Comparison of ENCODE assay signal across 17 mouse cellular contexts in genomic region chr4:136740963-136741362, GRCm38 (mm10).
DNase-seq lines count a peak whose midpoint lies in the region; ATAC-seq and TF ChIP-seq lines count a peak whose summit lies in the region.
"Had no signal": no experiment of that assay in that cellular context is flagged by ENCODE, and none has a peak within 500 bp of the region (broad histone marks: within the 10 kb centered on the region; RNA-seq: fewer than 3 reads in every experiment).

No protein-coding gene starts in this region.

- peak; percentile 17; the same call in 1 of the 2 replicates for TF ChIP-seq CTCF in heart, postnatal 0 days (IDR thresholded peaks at IDR 0.05; ENCODE audit: low read depth)

- H3K27ac ChIP-seq in heart, embryonic 10.5 days: no peak overlapping the region
- no peak overlapping the region for H3K27ac ChIP-seq in kidney, embryonic 16.5 days (ENCODE audit: low read length)
- 0 out of 2 replicates have a peak overlapping the region, but pooled peaks have one; percentile 36 for H3K27ac ChIP-seq in heart, postnatal 0 days (ENCODE audit: low read depth)
- H3K27ac ChIP-seq: forebrain, embryonic 13.5 days; liver, embryonic 12.5 days; stomach, postnatal 0 days had no signal

- no peak overlapping the region for H3K9ac ChIP-seq in kidney, embryonic 16.5 days (replicated peaks; ENCODE audit: low read length)
- H3K9ac ChIP-seq in heart, postnatal 0 days (replicated peaks; ENCODE audit: low read depth, low read length): no peak overlapping the region
- H3K9ac ChIP-seq: embryonic facial prominence, embryonic 15.5 days; forebrain, embryonic 13.5 days; liver, embryonic 12.5 days; neural tube, embryonic 12.5 days had no signal

- peaks cover 62% of the 10 kb centered on the region for H3K4me1 ChIP-seq in heart, embryonic 10.5 days
- H3K4me1 ChIP-seq in kidney, embryonic 16.5 days (ENCODE audit: insufficient read depth, low read length): peaks cover 62% of the 10 kb centered on the region
- H3K4me1 ChIP-seq in heart, postnatal 0 days (ENCODE audit: control insufficient read depth, insufficient read depth): peaks cover 27% of the 10 kb centered on the region

- no peaks in the 10 kb centered on the region for H3K9me3 ChIP-seq in heart, embryonic 10.5 days
- no peaks in the 10 kb centered on the region for H3K9me3 ChIP-seq in kidney, embryonic 16.5 days (ENCODE audit: low read length)
- H3K9me3 ChIP-seq in heart, postnatal 0 days (replicated peaks; ENCODE audit: control insufficient read depth, low read length): no peaks in the 10 kb centered on the region
- H3K9me3 ChIP-seq: embryonic facial prominence, embryonic 15.5 days; forebrain, embryonic 13.5 days; G1E; liver, embryonic 12.5 days; neural tube, embryonic 12.5 days had no signal

- WGBS in heart, embryonic 10.5 days: 76% methylated on average over 5 of the region's 5 CpGs
- WGBS in kidney, embryonic 16.5 days: 81% methylated on average over 5 of the region's 5 CpGs
- 36% methylated on average over 5 of the region's 5 CpGs for WGBS in heart, postnatal 0 days

- peak; percentile 68; the same call in 1 of the 2 replicates for TF ChIP-seq EP300 in heart, postnatal 0 days (IDR thresholded peaks at IDR 0.05; ENCODE audit: low read depth)

- no peaks in the 10 kb centered on the region for H3K36me3 ChIP-seq in heart, embryonic 10.5 days
- H3K36me3 ChIP-seq in kidney, embryonic 16.5 days (ENCODE audit: insufficient read depth, low read length): no peaks in the 10 kb centered on the region
- no peaks in the 10 kb centered on the region for H3K36me3 ChIP-seq in heart, postnatal 0 days (replicated peaks; ENCODE audit: control insufficient read depth, insufficient read depth, low read length)
- H3K36me3 ChIP-seq: embryonic facial prominence, embryonic 15.5 days; G1E; liver, embryonic 12.5 days; neural tube, embryonic 12.5 days had no signal

- peaks cover 53% of the 10 kb centered on the region for H3K27me3 ChIP-seq in heart, embryonic 10.5 days (ENCODE audit: insufficient read depth, poor library complexity, severe bottlenecking)
- H3K27me3 ChIP-seq in kidney, embryonic 16.5 days (ENCODE audit: insufficient read depth, low read length): no peaks in the 10 kb centered on the region
- peaks cover 7% of the 10 kb centered on the region for H3K27me3 ChIP-seq in heart, postnatal 0 days (ENCODE audit: control insufficient read depth, insufficient read depth, low read length)
- H3K27me3 ChIP-seq: embryonic facial prominence, embryonic 15.5 days; liver, embryonic 12.5 days; neural tube, embryonic 12.5 days had no signal

- no peak overlapping the region for H3K4me2 ChIP-seq in kidney, embryonic 16.5 days (replicated peaks; ENCODE audit: low read depth, low read length)
- H3K4me2 ChIP-seq in heart, postnatal 0 days (ENCODE audit: low read depth, low read length): no peak overlapping the region
- H3K4me2 ChIP-seq: embryonic facial prominence, embryonic 15.5 days; forebrain, embryonic 13.5 days; liver, embryonic 12.5 days; neural tube, embryonic 12.5 days had no signal

- no peak for ATAC-seq in kidney, embryonic 16.5 days (ENCODE audit: low FRiP score, low TSS enrichment)
- ATAC-seq in heart, postnatal 0 days (ENCODE audit: insufficient read depth, low read depth): peak; percentile 63
- ATAC-seq: forebrain, embryonic 13.5 days; inflammation-experienced regulatory T-cells, adult 6 months; liver, embryonic 12.5 days; lung, postnatal 0 days had no signal

- H3K4me3 ChIP-seq in heart, embryonic 10.5 days: no peak overlapping the region
- H3K4me3 ChIP-seq in kidney, embryonic 16.5 days (ENCODE audit: low read length): no peak overlapping the region
- H3K4me3 ChIP-seq in heart, postnatal 0 days (ENCODE audit: low read depth, low read length): no peak overlapping the region
- H3K4me3 ChIP-seq: embryonic facial prominence, embryonic 15.5 days; forebrain, embryonic 13.5 days; liver, embryonic 12.5 days; neural tube, embryonic 12.5 days had no signal

- DNase-seq in heart, adult 11 months: peak; percentile 97
- DNase-seq in heart, embryonic 10.5 days (ENCODE audit: low spot score): no peak
- peak; percentile 31 for DNase-seq in kidney, postnatal 10 days
- peak; percentile 9 for DNase-seq in adipocyte (ENCODE audit: low spot score)
- DNase-seq in heart, postnatal 0 days (ENCODE audit: low spot score): peak; percentile 64
- no peak for DNase-seq in spleen, postnatal 36 days (ENCODE audit: low spot score in 2 of 2)
- DNase-seq: retina, postnatal 1 day; thymus, postnatal 25 days had no signal

Comparison
In these comparisons a context has a peak if more than half of its experiments do, and no peak if none do; other contexts are left out.
1. DNase-seq: peak in heart, adult 11 months (single experiment), kidney, postnatal 10 days (single experiment), adipocyte (single experiment) and heart, postnatal 0 days (single experiment); none in heart, embryonic 10.5 days (single experiment) and spleen, postnatal 36 days (0 of 2).